26 mouse cellular contexts compared by ENCODE assay signal in the genomic region with DNA sequence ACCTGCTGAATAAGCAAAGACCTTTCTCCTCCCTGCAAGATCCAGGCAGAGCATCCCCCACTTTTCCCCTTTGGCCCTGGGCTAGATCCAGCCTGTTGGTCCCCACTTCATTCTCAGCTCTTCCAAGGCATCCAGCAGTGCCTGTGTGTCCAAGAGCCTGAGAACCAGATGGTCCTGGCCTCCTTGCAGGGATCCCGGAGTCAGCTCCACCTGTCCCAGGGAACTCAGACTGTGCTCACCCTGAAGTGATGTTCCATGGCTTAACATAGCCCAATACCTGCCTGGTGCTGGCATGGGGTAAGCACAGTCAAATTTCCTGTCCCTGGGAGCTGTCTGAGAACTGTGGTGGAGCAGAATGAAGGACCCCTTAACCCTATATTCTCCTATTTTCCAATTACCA.
DNase-seq lines count a peak whose midpoint lies in the region; ATAC-seq and TF ChIP-seq lines count a peak whose summit lies in the region.
"Had no signal": no experiment of that assay in that cellular context is flagged by ENCODE, and none has a peak within 500 bp of the region (broad histone marks: within the 10 kb centered on the region; RNA-seq: fewer than 3 reads in every experiment).

No protein-coding gene starts in this region.

- H3K4me3 ChIP-seq in cerebellum, adult 2 months (replicated peaks; ENCODE audit: insufficient read depth, low read depth, low read length), result no peak overlapping the region
- no peak overlapping the region for H3K4me3 ChIP-seq in hindbrain, embryonic 12.5 days
- H3K4me3 ChIP-seq: embryonic facial prominence, embryonic 12.5 days; embryonic facial prominence, embryonic 15.5 days; forebrain, embryonic 15.5 days; heart, adult 2 months; heart, embryonic 10.5 days; heart, embryonic 13.5 days; hindbrain, embryonic 10.5 days had no signal

- TF ChIP-seq CTCF in cerebellum, adult 2 months (IDR thresholded peaks at IDR 0.05; ENCODE audit: borderline replicate concordance, insufficient read depth, low read depth, low read length), result no peak

- H3K4me1 ChIP-seq in cerebellum, adult 2 months (ENCODE audit: control insufficient read depth, insufficient read depth, low read length), result no peaks in the 10 kb centered on the region
- H3K4me1 ChIP-seq in hindbrain, embryonic 12.5 days, result no peaks in the 10 kb centered on the region
- H3K4me1 ChIP-seq: embryonic facial prominence, embryonic 12.5 days; embryonic facial prominence, embryonic 15.5 days; forebrain, embryonic 15.5 days; heart, embryonic 10.5 days; heart, embryonic 13.5 days; hindbrain, embryonic 10.5 days had no signal

- H3K9ac ChIP-seq in hindbrain, embryonic 12.5 days, result no peak overlapping the region
- H3K9ac ChIP-seq: embryonic facial prominence, embryonic 12.5 days; embryonic facial prominence, embryonic 15.5 days; forebrain, embryonic 15.5 days; heart, embryonic 13.5 days; hindbrain, embryonic 14.5 days had no signal

- no peaks in the 10 kb centered on the region for H3K36me3 ChIP-seq in hindbrain, embryonic 12.5 days
- H3K36me3 ChIP-seq: embryonic facial prominence, embryonic 12.5 days; embryonic facial prominence, embryonic 15.5 days; forebrain, embryonic 15.5 days; heart, embryonic 10.5 days; heart, embryonic 13.5 days; hindbrain, embryonic 10.5 days had no signal

- DNase-seq in cerebellum, postnatal 4 days (ENCODE audit: low spot score in 2 of 2), result no peak
- DNase-seq in brain, adult 2 months (ENCODE audit: low read depth, low spot score), result peak; percentile 40
- DNase-seq in cerebellum, adult 2 months, result peak; percentile 33 to 63
- DNase-seq in cerebellum, adult 9-11 months, result peak; percentile 52
- no peak for DNase-seq in thymus, postnatal 4 days
- DNase-seq in thymus, postnatal 25 days, result no peak
- DNase-seq: adrenal gland, adult 8-10 months; adrenal gland, postnatal 25 days; gastrocnemius, postnatal 10 days; gastrocnemius, postnatal 36 days; heart, adult 2 months; kidney, adult 18-20 months; kidney, adult 9 months had no signal

- no peak overlapping the region for H3K4me2 ChIP-seq in hindbrain, embryonic 12.5 days (replicated peaks)
- H3K4me2 ChIP-seq: embryonic facial prominence, embryonic 12.5 days; embryonic facial prominence, embryonic 15.5 days; forebrain, embryonic 15.5 days; heart, embryonic 13.5 days; hindbrain, embryonic 14.5 days had no signal

- H3K27ac ChIP-seq in cerebellum, adult 2 months (ENCODE audit: insufficient read depth, low read length), result no peak overlapping the region
- H3K27ac ChIP-seq in hindbrain, embryonic 12.5 days, result no peak overlapping the region
- H3K27ac ChIP-seq: embryonic facial prominence, embryonic 12.5 days; embryonic facial prominence, embryonic 15.5 days; forebrain, embryonic 15.5 days; heart, adult 2 months; heart, embryonic 10.5 days; heart, embryonic 13.5 days; hindbrain, embryonic 10.5 days; hindbrain, embryonic 14.5 days; hindbrain, postnatal 0 days had no signal

- no peak for TF ChIP-seq POLR2A in cerebellum, adult 2 months (IDR thresholded peaks at IDR 0.05; ENCODE audit: borderline replicate concordance, insufficient read depth, low read length)

- no peaks in the 10 kb centered on the region for H3K27me3 ChIP-seq in cerebellum, adult 2 months (ENCODE audit: control insufficient read depth, insufficient read depth, low read length)
- no peaks in the 10 kb centered on the region for H3K27me3 ChIP-seq in hindbrain, embryonic 12.5 days
- H3K27me3 ChIP-seq: embryonic facial prominence, embryonic 12.5 days; embryonic facial prominence, embryonic 15.5 days; forebrain, embryonic 15.5 days; heart, embryonic 13.5 days had no signal

- WGBS in cerebellum, adult 2 months, result 17% methylated on average over 1 of the region's 1 CpGs
- 88% methylated on average over 1 of the region's 1 CpGs for WGBS in hindbrain, embryonic 12.5 days

- ATAC-seq in cerebellum, adult (ENCODE audit: insufficient number of reproducible peaks, low FRiP score, low TSS enrichment), result peak; percentile 92
- ATAC-seq in hindbrain, embryonic 12.5 days (ENCODE audit: low FRiP score), result no peak
- ATAC-seq: activated CD4-positive, CD25-positive, alpha-beta regulatory T cell, adult 4 months; forebrain, embryonic 15.5 days; hindbrain, postnatal 0 days; inflammation-experienced regulatory T-cells, adult 6 months; intestine, embryonic 16.5 days had no signal

- no peaks in the 10 kb centered on the region for H3K9me3 ChIP-seq in hindbrain, embryonic 12.5 days (replicated peaks)
- H3K9me3 ChIP-seq: embryonic facial prominence, embryonic 12.5 days; embryonic facial prominence, embryonic 15.5 days; forebrain, embryonic 15.5 days; heart, embryonic 10.5 days; heart, embryonic 13.5 days; hindbrain, embryonic 10.5 days had no signal

Comparison
In these comparisons a context has a peak if more than half of its experiments do, and no peak if none do; other contexts are left out.
1. DNase-seq: peak in brain, adult 2 months (single experiment), cerebellum, adult 2 months (2 of 2) and cerebellum, adult 9-11 months (single experiment); none in cerebellum, postnatal 4 days (0 of 2), thymus, postnatal 4 days (single experiment) and thymus, postnatal 25 days (single experiment).